Mouse (Mus musculus): ENCODE results near the gene Olfr173. TPM values are rescaled to one million over a fixed set of nuclear protein-coding genes. Genes with fewer than 3 reads are reported as not detected.

The Olfr173 gene
- total RNA-seq (2023): not detected

GRCm38 (mm10) chr16:58800168-58800567 is at the start of gene Olfr173:
Olfr173 (minus strand) TSS chr16:58800268.

GRCm38 (mm10) chr16:58826732-58827319 is 26.8 kb upstream of the Olfr173 start, which contains the start of gene Olfr175-ps1:
Olfr175-ps1 (minus strand) TSS chr16:58826782.

GRCm38 (mm10) chr16:58763076-58763475 is 37.0 kb downstream of the Olfr173 start, which contains the start of gene Olfr172:
Olfr172 (minus strand) TSS chr16:58763176.

Other genes with a start within 250 kb of the Olfr173 start
- not detected for gene Gm813, start 183.3 kb downstream of the Olfr173 start, total RNA-seq (2023)
- gene E330017A01Rik, start 161.5 kb downstream of the Olfr173 start, total RNA-seq (2023): not detected
- 10 to 100 TPM; 10.8 to 17.5 TPM for gene Cpox, start 130.0 kb downstream of the Olfr173 start, total RNA-seq (2023)
- gene Gpr15, start 81.2 kb downstream of the Olfr173 start, total RNA-seq (2023): 1 to 10 TPM in 1 of 2 experiments, under 1 TPM in 1; 0.68 to 1.7 TPM
- 10 to 100 TPM; 38.6 to 51.0 TPM for gene Cldnd1, start 72.4 kb downstream of the Olfr173 start, total RNA-seq (2023)
- gene Olfr172, start 37.1 kb downstream of the Olfr173 start, total RNA-seq (2023): not detected
- gene Olfr175-ps1, start 26.5 kb upstream of the Olfr173 start, total RNA-seq (2023): not detected
- not detected for gene Olfr177, start 74.5 kb upstream of the Olfr173 start, total RNA-seq (2023)
- gene Olfr178, start 91.8 kb upstream of the Olfr173 start, total RNA-seq (2023): not detected
- gene Olfr181, start 128.5 kb upstream of the Olfr173 start, total RNA-seq (2023): not detected
- not detected for gene Olfr180, start 129.1 kb upstream of the Olfr173 start, total RNA-seq (2023)
- not detected for gene Olfr183, start 195.1 kb upstream of the Olfr173 start, total RNA-seq (2023)
- not detected for gene Olfr186, start 230.0 kb upstream of the Olfr173 start, total RNA-seq (2023)
- gene Olfr187, start 239.5 kb upstream of the Olfr173 start, total RNA-seq (2023): not detected

Data from T-cell, adult 66 days (primary cell).